Mouse (Mus musculus) heart, postnatal 0 days (tissue): ENCODE measurements at regions not wholly inside any gene's neighbourhood (a gene's known extent, or its start where the extent isn't known, plus 50 kb on each side); places are given as distances from the start of the nearest gene placed in this dataset.

Source experiments
- CTCF ChIP-seq: IDR thresholded peaks from 2 replicates; pipeline ENCODE4 v1.5.1; 2016; ENCODE audit warnings: antibody characterized with exemption, control low read depth, low read depth
- EP300 ChIP-seq: IDR thresholded peaks from 2 replicates; pipeline ENCODE4 v1.6.1; 2016; ENCODE audit warnings: antibody characterized with exemption, low read depth

GRCm38 (mm10) chr8:7973791-7974190, 687.3 kb downstream of the Efnb2 start:
- TF ChIP-seq EP300 (no peak), CTCF (no peak)
